Mouse (Mus musculus) kidney, adult 2 months (tissue): ENCODE measurements around the gene Frem1.

ENCODE experiments used
- CTCF ChIP-seq: fragments of 200-500 bp; conservative IDR thresholded peaks from 2 replicates; pipeline ENCODE4 v1.5.1; 2011; ENCODE audit warnings: low read depth, mild to moderate bottlenecking, control low read depth, low read length, moderate library complexity, mixed read lengths; ENCODE audit not compliant: insufficient read depth, insufficient read length
- POLR2A ChIP-seq: fragments of 200-500 bp; IDR thresholded peaks from one replicate; pipeline ENCODE4 v1.6.1; 2011; ENCODE audit warnings: low read depth, low read length, control low read depth

DNA sequence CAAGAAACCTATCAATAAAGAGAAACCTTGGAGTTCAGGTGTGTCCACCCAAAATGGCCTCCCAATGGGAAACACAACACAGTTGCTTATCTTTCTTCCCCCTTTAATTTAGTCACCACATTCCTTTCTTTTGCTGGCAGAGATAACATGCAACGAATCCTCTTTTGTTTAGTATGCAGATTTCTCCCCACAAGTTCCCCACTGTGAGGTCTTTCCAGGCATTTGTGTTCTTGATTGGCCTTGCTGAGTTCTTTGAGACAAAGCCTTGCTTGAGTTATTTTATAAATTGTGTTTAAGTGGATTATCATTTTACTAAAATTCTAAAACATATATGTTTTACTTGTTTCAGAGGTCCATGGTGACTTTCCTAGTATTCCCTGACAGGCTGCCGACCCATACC, 166.0 kb downstream of the Frem1 start:
- TF ChIP-seq POLR2A: no peak
- TF ChIP-seq CTCF: no peak
